Mouse (Mus musculus): ENCODE measurements around the gene Timm29.

The Timm29 gene

DNA sequence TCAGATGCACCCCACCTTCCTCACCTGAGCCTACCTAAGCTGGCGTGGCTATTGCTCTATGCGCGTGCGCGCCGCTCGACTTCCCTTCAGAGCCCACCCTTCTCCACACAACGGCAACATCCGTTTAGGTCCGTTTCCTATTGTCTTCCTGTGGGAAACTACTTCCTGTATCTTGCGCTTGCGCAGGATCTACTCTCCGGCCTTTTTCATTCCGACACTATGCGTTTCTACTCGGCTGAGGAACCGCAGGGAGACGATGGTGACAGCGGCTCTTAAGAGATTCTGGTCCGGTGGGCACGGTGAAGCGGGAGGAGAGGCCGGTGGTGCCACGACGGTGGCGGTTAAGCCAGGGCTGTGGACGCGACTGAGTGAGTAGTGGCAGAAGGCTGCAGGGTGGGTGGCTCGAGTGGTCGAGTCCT is at the start of gene Timm29, which contains the start of gene Yipf2:
Gene Timm29, plus strand, starts transcription at position 20 of the 419 bp plus-strand sequence.
Gene Yipf2, minus strand, starts transcription at position 126 of the 419 bp plus-strand sequence.
- WGBS, result under 1% methylated on average over 30 of the region's 30 CpGs

DNA sequence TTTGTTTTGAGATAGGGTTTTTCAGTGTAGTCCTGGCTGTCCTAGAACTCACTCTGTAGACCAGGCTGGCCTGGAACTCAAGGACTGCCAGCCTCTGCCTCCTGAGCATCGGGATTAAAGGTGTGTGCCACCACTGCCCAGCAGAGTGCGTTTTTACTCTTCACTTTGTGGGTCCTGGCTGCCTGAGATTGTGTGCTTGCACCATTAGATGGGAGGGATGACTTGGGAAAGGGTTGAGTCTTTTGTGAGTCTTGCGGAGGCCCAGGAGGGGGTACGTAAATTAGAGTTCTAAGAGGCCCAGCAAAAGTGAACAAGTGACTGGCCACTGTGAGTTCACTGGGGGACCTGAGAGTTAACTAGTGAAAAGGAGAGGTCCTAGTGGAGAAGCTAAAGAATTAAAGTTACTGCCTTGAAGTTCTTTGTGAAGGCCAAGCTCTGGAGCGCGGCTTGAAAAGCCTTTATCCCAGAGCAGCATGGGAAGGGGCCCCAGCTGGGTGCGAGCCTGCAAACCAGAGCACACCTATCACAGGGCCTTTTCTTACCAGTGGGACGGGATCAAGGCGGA is 47.1 kb upstream of the Timm29 start:
- WGBS, result 22% methylated on average over 9 of the region's 9 CpGs

DNA sequence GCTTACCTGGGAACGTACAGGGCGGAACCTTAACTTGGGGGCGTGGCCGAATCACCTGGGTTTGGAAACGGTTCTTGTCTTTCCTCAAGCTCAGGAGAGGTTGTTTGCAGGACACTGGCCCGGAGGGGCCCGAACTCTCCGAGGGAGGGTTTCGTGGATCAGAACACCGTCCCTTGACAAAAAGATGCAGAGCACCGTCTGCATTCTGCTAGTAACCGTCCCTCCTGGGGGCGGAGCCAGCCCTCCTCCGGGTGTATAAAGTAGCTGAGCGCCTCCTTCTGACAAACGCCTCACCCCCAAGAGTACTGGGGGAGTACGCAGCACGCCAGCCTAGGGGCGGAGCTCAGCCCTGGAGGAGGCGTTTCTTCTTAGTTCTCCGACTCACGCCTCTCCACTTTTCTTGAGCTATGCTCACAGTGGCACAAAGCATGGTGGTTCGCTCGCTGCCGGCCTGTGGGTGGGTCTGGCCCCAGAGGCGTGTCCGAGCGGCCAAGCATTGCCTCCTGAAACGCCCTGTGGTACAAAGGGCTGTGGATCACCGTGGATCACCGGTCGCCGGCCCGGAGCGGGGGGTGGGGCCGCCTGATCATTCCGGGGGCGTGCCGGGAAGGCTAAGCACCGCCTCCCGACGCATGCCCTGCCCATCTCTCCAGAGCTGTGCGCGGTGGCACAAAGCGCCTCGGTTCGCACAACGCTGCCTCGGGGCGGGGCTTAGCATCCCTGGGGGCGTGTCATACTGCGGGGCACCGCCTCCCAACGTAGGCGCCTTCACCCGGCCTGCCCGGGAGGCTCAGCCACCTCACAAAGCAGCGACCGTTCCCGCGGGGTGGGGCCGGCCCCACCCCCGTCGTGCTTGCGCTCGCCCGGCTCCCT is 46.4 kb upstream of the Timm29 start:
- WGBS, result under 1% methylated on average over 65 of the region's 67 CpGs

DNA sequence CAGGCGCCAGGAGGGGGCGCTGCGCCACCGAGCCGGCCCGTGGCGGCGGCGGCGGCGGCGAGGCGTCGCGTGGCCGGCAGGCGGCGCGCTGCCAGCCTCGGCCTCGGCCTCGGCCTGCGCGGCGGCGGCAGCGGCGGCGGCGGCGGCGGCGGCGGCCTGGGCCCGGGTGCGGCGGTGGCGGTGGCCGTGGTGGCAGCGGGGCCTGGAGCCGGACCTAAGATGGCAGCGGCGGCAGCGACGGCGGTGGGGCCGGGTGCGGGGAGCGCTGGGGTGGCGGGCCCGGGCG is 45.8 kb upstream of the Timm29 start, which contains the start of gene Carm1:
Gene Carm1, plus strand, starts transcription at position 106 of the 286 bp plus-strand sequence.
- WGBS, result 5% methylated on average over 39 of the region's 52 CpGs

DNA sequence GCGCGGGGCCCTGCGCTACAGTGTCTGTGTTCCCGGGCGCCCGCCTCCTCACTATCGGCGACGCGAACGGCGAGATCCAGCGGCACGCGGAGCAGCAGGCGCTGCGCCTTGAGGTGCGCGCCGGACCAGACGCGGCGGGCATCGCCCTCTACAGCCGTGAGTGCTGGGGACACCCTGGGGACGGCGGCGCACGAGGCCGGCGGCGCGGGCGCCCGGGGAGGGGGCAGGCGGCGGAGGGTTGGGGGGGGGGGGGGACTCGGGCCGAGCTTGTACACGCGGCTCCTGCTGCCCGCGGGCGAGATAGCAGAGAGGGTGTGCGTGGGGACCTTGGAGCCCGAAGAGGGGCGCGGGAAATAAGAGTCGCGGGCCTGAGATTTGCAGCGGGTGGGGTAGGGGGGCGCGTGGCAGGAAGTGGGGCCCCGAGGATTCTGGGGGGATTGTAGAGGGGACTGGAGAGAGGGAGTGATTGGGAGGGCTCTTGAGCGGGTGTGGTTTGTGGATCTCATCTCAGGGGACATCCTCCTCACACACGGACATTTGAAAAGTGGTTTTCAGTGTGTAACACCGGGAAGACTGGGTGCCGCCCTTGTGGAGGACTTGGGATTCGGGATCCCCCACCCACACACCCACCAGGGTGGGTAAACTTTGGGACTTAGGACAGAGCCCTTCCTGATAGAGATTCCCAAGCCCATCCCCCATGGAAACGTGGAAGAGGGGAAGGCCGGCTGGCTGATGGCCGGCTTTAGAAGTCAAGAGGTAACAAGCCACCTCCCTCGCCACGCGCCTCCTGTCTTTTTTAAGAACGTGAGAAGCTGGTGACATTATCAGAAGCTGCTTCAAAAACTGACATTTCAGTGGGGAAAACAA is 45.2 kb upstream of the Timm29 start:
- under 1% methylated on average over 48 of the region's 66 CpGs for WGBS

DNA sequence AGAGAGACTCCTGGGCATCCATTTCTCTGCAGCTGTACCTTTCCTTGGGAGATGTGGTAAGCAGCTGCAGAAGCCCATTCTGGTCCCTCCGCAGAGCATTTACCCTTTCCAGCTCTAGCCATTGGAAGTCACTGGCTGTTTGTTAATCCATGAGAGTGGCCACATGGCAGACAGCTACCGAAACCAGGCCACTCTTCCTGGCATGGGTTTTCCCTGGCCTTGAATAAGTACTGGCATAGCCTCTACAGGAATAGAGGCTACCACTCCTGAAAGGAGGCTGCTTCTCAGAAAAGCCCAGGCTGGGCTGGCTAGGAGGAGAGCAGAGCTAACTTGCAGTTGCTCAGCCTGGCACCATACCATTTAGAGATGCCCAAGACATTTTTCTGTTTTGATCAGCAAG is 41.5 kb upstream of the Timm29 start:
- 72% methylated on average over 2 of the region's 2 CpGs for WGBS

DNA sequence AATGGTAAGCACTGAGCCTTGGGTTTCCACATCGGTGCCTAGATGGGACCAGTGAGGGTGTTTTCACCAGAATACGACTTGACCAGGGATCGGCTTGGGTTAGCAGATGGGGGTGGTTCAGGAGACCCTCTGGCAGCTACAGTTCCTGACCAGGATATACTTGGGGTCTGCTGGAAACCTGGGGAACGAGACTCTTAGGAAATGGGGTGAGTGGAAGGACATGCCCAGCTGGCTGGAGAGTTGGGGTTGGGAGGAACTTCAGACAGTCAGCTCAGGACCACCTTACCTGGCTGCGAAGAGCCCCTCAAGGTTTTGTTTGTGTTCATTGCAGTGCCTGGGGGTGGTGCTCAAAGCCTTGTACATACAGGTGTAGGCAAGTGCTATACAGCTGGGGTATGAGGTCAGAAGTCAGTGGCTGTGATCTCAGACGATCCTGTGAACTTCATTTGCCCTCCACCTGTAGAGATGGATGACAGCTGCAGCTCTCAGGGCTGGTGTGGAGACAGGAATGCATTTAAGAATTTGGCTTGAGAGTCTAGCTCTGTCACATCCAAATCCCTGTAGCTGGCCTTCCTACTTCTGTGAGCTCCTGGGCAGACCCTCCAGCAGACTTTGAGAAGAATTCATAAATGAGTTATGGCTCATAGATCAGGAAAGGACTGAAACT is 38.8 kb upstream of the Timm29 start:
- WGBS, result 93% methylated on average over 6 of the region's 6 CpGs

DNA sequence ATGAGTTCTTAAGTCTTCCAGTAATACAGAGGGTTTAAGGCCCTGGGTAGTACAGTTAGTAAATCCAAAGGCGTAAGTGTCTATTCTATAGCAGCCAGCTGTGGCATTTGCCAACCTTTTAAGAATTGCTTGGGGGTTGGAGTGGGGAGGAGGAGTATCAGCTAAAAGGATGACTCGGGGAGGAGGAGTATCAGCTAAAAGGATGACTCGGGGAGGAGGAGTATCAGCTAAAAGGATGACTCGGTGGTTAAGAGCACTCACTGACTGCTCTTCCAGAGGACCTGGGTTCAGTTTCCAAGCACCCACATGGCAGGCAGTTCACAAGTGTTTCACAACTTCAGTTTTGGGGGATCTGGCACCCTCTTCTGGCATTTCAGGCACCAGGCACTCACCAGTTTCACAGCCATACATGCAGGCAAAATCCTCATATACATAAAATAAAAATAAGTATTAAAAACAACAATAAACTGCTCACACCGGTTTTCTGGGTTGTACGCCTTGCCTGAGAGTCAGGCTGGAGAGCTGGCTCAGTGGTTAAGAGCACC is 37.3 kb upstream of the Timm29 start:
- WGBS, result 77% methylated on average over 6 of the region's 6 CpGs

DNA sequence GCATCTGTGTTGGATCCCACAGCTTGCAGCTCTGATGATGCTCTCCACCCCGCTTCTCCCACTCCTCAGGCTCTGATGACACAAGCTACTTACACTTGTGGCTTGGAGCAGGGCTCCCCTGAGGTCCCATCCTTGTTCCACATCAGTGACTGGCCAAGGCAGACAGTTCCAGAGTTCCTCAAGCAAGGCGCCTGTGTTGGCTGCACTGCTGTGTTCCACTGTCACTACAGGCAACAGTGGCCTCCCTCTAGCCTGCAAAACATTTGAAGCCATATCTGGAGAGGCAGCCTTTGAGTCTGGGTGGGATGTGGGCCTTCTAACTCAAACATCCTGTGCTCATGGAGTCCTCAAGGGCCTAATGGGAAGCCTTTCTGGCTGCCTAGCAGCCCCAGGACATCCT is 35.5 kb upstream of the Timm29 start:
- WGBS, result 80% methylated on average over 2 of the region's 2 CpGs

DNA sequence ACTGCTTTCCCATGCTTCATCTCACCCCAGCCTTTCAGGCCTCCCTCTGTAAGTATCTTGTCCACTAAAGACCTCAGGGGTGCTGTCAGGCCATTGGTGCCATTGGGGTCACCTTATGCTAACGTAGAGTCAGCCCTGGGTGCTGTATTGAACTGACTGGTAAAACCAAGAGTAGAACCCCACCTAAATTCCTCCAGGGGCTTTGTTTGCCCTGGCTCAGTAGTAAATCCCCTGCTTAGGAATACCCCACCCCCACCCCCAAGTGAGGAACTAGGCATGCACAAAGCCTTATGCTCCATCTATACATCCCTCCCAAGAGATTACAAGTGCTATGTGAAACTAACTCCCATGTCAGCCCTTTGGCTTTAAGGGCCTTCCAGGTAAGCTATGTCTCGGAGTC is 35.0 kb upstream of the Timm29 start:
- WGBS, result 93% methylated on average over 2 of the region's 2 CpGs

DNA sequence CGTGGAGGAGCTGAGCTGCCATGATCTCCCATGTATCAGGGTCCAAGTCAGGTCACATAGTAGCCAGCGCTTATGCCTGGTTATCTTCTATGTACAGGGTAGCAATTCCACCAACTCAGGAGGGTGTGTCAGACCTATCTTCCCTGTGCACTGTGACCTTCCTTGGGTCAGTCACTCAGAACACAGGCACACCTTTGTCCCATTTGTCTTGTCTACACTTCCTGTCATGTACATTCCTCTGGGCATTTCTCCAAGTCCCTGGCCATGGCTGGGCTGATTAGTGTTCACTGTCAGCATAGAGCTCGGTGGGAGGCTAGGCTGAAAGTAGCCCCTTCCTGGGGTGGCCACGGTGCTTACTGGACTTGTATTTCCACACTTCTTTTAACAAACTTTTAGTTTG is 34.2 kb upstream of the Timm29 start:
- WGBS, result 74% methylated on average over 4 of the region's 4 CpGs

DNA sequence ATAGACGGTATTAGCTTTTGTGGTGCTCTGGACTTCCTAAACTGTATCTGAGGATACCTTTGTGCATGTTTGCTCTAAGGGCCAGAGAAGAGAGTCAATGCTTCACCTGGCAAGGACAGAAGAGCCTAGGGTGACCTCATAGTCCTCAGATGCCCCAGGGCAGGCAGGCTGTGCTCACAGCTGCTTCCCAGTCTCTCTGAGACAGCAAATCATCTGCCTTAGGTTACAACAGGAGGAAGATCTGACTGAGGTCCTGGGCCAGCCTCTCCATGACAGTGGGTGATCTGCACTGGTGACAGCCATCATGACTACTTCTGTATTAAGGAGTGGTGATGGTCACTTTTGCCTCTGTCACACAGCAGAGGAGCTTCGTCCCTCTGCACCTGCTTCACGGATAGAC is 33.4 kb upstream of the Timm29 start:
- 92% methylated on average over 3 of the region's 3 CpGs for WGBS

DNA sequence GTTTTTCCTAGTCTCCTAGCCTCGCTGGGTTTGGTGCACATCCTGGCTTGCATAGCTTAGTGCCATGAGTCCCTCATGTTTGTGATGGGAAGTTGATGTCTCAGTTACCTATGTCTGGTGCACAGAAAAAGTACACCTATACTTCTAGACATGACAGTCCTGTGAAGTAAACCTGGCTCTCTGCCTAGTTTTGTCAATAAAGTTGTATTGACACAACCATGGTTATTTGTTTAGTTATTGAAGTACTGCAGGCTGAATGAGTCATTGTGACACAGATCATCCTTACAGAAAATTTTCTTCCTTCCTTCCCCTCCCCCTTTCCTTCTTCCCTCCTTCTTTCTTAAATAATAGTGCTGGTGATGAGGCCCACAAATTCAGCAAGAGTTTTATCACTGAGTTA is 28.1 kb upstream of the Timm29 start:
- WGBS, result 100% methylated on average over 1 of the region's 1 CpGs

DNA sequence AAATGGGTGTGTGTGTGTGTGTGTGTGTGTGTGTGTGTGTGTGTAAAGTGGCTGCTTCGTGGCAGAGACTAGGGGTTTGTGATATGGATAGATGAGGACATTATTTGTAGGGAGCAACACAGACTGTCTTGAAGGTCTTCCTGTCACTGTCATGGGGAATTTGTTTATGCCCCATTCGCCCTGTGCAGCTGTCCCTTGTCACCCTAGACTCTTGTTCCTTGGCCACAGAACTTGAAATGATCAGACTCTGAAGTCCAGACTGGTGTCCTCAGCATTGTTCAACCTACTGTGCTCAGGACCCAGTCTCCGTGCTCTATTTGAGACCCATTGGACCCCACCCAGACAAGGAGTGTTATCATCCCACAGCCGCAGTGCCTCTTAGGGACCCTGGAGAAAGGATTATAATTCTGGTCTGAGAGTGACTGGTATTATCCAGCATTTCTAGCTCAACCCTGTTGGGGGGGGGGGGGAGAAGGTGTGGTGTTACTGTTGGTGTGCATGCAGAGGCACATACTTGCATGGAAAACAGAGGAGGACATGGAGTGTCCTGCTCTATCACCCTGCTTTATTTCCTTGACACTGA is 27.4 kb upstream of the Timm29 start:
- 82% methylated on average over 4 of the region's 4 CpGs for WGBS

DNA sequence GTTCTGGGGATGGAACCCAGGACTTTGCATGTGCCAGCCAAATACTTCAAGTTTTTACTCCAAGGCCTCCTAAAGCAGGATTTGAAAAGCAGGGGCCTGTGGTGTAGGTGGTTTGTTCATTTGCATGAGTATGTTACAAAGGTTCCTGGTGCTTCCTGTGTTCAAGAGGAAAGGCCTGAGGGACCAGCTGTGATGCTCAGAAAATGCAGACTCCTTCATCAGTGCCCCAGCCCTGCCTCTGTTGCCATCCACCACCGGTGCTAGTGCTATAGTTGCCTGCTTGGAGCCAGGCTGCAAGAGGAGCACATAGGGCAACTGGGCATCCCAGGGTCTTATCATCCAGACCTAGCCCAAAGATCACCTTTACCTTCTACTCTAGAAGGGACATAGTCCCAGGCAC is 26.0 kb upstream of the Timm29 start:
- WGBS, result 64% methylated on average over 1 of the region's 1 CpGs

DNA sequence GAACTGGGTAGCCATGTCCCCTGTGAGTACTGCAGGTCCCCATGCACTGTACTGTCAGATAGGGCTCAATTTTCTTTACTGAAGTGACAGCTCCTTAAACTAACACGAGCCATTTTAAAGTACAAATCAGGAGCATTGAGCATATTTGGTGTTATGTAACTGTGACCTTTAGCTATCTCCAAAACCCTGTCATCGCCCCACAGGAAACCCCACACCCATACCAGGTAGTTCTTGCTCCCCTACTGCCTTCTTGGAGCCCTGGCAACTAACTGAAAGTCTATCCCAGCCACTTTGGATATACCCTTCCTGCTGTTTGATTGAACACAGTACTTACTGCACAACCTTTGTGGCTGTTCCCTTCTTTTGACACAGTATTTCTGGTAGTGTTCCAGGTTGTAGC is 25.5 kb upstream of the Timm29 start:
- WGBS, result 81% methylated on average over 2 of the region's 2 CpGs

DNA sequence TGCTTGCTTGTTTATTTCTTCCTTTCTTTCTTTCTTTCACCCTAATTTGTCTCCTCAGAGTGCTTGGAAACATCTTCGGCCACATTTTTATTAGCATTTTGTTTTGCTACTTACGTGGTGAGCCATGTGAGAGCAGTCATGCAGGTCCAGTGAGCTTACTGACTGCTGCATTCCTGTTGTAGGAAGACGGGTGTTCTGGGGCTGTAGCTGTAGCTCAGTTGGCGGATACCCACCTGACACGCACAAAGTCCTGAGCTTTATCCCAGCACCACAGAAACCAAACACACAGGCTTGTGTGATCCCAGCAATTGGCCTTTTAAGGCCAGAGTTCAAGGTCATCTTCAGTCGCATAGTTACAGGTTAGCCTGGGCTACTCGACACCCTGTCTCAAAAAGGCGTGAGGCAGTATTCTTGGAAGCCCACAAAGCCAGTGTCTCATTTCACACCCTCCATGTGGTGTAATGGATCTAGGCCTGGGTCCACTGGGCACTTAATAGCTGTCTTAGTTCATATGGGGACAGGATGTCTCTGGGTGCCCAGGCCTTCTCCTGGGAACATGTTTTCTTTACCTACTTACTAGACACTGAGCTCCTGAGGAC is 23.8 kb upstream of the Timm29 start:
- WGBS, result 88% methylated on average over 8 of the region's 8 CpGs

DNA sequence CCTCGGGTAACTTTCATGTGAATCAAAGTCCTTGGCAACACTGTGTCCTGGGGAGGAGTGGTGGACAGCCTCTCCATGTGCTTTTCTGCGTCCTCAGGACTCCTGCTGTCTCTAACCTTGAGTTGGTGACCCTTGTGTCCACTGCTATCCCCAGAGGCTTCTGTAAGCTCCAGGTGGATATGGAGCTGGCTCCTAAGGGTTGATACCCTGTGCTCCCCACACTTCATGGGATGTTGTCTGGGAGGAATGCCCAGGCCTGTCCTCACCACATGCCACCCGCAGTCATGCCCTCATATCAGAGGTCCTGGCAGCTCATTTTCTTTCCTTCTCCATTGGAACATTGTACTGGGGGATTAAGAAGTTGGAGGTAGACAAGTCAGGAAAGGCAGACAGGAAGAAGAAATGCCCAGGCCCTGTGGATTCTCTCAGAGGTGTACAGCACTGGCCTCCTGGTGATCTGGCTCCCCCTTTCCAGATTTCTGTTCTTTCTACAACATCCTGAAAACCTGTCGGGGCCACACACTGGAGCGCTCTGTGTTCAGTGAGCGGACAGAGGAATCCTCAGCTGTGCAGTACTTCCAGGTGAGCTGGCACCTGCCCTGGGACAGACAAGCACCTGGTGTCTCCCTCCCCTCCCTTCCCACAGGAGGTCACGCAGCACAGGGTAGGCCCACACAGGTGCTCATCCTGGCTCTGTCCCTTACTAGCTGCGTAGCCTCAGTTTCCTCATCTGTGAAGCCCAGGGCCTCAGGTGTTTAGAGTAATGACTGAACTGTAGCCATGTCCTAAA is 18.3 kb upstream of the Timm29 start:
- 91% methylated on average over 8 of the region's 8 CpGs for WGBS

DNA sequence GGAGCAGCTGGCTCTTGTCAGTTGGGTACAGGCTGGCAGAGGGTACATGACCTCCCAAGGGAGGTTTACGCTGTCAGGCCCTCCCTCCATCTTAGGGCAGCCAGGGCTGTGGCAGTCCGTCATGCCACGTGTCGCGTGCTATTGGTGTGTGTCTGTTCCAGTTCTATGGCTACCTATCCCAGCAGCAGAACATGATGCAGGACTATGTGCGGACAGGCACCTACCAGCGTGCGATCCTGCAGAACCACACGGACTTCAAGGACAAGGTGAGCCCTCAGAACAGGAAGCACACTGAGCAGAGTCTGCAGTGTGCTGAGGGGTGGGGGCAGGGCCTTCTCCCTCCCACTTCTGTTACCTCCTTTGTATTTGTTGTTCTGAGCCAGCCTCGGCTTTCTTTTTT is 17.3 kb upstream of the Timm29 start:
- 95% methylated on average over 10 of the region's 10 CpGs for WGBS

DNA sequence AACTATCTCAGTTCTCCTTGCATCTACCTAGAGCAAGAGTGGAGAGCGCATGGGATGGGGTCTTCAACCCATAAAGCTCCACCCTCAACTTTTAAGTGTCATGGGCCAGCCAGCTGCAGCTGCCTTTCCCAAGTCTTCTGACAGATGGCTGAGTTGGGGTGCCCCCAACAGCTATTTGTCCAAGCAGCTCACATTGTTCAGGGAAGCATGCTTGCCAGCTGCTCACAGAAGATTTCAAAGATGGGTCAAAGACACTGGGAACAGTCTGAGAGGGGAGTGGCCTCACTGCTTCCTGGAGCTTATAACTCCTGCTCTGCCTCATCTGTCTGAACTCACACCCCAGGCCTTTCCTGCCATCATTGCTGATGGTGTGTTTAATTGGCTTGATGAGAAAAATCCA is 16.2 kb upstream of the Timm29 start:
- WGBS, result 93% methylated on average over 1 of the region's 1 CpGs
